Mouse (Mus musculus): ENCODE results near the gene Irs3. TPM values are rescaled to one million over a fixed set of nuclear protein-coding genes. Genes with fewer than 3 reads are reported as not detected.

Irs3 gene
- 2.0 TPM for polyA plus RNA-seq (2014; fragmentation: Illumina TruSeq; extraction: RNeasy Lipid Tissue Mini Kit (QIAGEN cat#74804); ENCODE audit: insufficient read depth, low read depth, low replicate concordance)

DNA sequence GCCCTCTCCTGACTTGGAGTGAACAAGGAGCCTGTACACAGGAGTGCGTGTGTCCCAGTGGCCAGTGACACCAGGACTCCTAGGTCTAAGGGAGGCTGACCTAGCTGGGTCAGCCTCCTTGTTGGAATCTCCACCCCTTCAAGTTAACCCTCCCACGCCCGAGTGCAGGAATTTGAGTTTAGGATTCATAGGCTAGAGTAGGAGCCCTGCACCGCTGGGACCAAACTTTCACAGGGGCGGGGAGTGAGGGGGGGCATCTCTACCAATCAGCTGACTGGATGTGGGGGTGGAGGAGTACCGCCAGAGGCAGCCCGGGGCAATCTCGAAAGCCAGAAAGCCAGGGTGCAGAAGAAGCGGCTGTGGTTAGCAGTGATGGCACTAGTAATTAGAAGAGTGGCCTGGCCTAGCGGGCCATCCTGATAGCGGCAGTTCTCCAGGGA, at the start of gene Irs3:
Gene Irs3, minus strand, starts transcription at position 63 of the 440 bp plus-strand sequence.

DNA sequence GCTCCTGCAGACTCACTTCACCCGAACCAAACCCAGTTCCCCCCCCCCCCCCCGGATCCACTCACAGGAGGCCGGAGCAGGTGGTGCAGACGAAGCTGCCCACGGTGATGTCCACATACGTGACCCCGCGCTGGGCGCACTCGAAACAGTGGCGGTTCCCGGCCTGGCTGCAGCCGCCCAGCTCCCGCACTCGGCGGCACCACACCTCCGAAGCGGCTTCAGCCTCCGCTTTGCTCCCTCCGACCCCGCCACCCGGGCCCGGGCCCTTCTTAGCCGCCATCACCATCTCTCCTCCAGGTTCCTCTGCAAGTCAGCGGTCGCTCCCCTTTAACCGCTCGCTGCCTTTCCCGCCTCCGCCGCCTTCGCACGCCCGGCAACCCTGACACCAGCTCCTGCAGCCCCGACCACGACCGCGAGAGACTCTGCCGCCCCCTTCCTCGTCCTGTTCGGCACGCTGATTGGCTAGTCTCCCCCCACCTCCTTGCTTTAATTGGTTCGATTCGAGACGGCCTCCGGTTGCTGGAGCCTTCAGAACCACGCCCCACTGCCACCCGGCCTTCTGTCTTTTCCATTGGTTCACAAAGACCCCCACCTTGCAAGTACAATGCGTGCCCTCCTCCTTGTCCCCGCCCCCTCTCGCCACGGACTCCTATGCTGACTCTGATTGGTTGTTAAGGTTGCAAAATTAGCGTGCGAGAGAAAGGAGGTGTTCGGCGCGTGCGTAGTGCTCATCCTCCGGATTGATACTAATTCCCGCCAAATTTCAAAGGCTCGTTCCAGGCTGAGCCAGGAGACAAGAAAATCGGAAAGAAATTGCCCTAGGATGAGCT, 39.0 kb upstream of the Irs3 start, which contains the start of gene Agfg2:
Gene Agfg2, minus strand, starts transcription at position 433 of the 830 bp plus-strand sequence.

DNA sequence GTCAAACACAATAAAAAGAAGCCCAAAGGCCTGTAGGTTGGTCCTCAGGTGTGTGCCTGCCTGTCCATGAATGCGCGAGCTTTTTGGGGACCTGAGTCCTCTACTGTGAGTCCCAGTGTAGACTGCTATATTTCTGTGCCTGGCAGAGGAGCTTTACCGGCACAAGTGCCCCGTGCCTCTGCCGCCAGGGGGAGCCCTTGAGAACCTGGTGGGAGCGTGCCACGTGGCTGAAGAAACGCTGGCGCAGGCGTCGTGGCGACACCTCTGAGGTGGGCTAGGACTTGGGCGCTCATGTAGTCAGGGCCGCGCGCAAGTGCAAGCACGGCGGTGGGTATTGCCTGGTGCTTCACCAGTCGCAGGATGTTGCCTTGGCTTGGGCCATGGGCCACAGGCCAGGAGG, 4.5 kb downstream of the Irs3 start, which contains the start of gene Sap25:
Gene Sap25, plus strand, starts transcription at position 281 of the 400 bp plus-strand sequence.

DNA sequence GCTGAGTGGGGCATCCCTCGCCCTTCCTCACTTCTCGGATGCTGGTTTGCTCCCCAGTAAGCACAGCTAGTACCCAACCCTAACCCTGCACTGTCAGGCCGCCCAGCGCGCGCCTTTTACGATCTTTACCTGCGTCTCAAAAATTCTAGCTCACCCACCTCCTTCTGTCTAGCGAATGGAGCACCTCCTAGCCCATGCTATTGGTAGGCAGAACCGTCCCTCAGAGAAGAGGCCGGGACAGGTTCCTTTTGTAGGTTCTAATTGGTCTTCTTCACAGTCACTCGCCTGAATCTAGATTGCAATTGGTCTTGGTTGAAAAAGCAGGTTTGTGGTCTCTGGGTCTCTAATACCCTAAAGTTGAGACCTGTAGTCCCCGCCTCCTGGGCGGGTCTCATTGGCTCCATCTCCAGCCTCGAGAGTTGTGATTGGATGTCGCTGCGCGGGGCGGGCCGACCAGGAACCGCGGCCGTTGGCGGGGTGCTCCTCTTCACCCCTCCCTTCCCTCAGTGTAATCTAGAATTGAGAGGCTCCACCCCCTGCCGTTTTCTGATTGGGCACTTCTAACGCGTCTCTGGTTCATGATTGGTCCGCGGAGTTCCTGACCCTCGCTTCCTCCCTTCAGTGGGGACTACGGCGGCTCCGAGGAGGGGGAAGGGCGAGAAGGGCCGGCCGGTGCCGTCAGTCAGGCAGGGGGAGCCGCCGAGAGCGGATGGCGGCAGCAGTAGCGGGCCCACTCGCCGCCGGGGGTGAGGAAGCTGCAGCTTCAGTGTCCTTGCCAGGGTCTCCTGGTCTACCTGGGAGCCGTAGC, 16.8 kb downstream of the Irs3 start, which contains the start of the genes Fbxo24, Lrch4 and Gm20605:
Gene Fbxo24, minus strand, starts transcription at position 505 of the 808 bp plus-strand sequence.
Gene Lrch4, plus strand, starts transcription at position 624 of the 808 bp plus-strand sequence.
Gene Gm20605, plus strand, starts transcription at position 678 of the 808 bp plus-strand sequence.

DNA sequence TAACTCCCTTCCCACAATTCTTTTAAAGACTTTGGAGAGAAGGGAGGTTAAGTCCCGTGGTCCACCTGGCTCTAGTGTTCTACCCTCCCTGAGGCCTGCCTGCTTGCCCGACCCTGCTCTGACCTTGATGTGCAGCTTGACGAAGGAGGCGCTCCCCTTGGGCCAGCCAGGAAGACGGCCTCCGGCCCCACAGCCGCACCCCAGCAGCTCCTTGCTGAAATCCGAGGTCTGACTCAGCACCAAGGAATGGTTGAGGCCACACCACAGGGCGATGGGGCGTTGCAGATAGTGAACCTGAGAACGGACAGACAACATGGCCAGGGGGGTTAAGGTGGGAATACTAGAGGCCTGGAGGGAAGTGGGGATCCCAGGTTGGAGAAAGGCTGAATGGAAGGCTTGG, 32.0 kb downstream of the Irs3 start, which contains the start of gene Pcolce:
Gene Pcolce, minus strand, starts transcription at position 235 of the 400 bp plus-strand sequence.

DNA sequence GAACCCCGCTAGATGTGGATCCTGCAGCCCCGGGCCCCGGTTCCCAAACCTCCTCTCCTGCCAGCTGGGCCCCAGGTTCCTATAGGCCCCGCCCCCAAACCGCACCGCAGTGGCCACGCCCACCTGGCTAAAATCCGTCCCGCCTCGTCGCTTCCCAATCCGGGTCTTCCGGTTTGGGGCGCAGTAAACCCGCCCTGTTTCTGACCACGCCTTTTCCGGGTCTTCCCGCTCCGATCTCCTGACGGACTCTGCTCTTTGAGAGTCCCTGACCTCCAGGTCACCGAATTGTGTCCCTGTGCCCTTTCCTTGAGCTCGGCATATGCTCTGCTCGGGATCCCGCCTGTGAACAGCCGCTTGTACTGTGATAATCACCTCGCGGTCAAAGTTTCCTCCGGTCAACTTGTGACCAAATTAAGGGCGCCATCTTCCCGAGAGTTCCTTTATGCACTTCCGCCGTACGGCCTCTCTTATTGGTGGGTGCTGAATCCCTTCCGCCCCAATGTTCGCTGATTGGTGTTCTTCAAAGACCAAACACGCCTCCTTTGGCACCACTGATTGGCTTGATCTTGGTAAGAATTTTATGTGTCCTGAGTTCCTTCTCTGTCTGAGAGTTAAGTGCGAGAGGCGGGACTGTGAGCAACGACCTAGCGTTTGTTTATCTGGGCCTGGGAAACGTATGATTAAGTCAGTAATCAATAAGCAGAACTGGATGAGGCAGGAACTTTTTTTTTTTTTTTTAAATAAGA, 44.7 kb downstream of the Irs3 start, which contains the start of gene Mospd3:
Gene Mospd3, minus strand, starts transcription at position 440 of the 746 bp plus-strand sequence.

Other genes with a start within 250 kb of the Irs3 start
- gene Zan, start 168.7 kb downstream of the Irs3 start, polyA plus RNA-seq (2014; fragmentation: Illumina TruSeq; extraction: RNeasy Lipid Tissue Mini Kit (QIAGEN cat#74804); ENCODE audit: insufficient read depth, low read depth, low replicate concordance): 0.04 TPM
- gene Pop7, start 143.2 kb downstream of the Irs3 start, polyA plus RNA-seq (2014; fragmentation: Illumina TruSeq; extraction: RNeasy Lipid Tissue Mini Kit (QIAGEN cat#74804); ENCODE audit: insufficient read depth, low read depth, low replicate concordance): 19.3 TPM
- 8.9 TPM for gene Gigyf1, start 127.2 kb downstream of the Irs3 start, polyA plus RNA-seq (2014; fragmentation: Illumina TruSeq; extraction: RNeasy Lipid Tissue Mini Kit (QIAGEN cat#74804); ENCODE audit: insufficient read depth, low read depth, low replicate concordance)
- not detected for gene Epo, start 112.5 kb downstream of the Irs3 start, polyA plus RNA-seq (2014; fragmentation: Illumina TruSeq; extraction: RNeasy Lipid Tissue Mini Kit (QIAGEN cat#74804); ENCODE audit: insufficient read depth, low read depth, low replicate concordance)
- gene Gnb2, start 112.2 kb downstream of the Irs3 start, polyA plus RNA-seq (2014; fragmentation: Illumina TruSeq; extraction: RNeasy Lipid Tissue Mini Kit (QIAGEN cat#74804); ENCODE audit: insufficient read depth, low read depth, low replicate concordance): 420 TPM
- gene Actl6b, start 92.2 kb downstream of the Irs3 start, polyA plus RNA-seq (2014; fragmentation: Illumina TruSeq; extraction: RNeasy Lipid Tissue Mini Kit (QIAGEN cat#74804); ENCODE audit: insufficient read depth, low read depth, low replicate concordance): not detected
- gene Tfr2, start 75.9 kb downstream of the Irs3 start, polyA plus RNA-seq (2014; fragmentation: Illumina TruSeq; extraction: RNeasy Lipid Tissue Mini Kit (QIAGEN cat#74804); ENCODE audit: insufficient read depth, low read depth, low replicate concordance): not detected
- 19.9 TPM for gene Mospd3, start 44.7 kb downstream of the Irs3 start, polyA plus RNA-seq (2014; fragmentation: Illumina TruSeq; extraction: RNeasy Lipid Tissue Mini Kit (QIAGEN cat#74804); ENCODE audit: insufficient read depth, low read depth, low replicate concordance)
- 121 TPM for gene Pcolce, start 31.9 kb downstream of the Irs3 start, polyA plus RNA-seq (2014; fragmentation: Illumina TruSeq; extraction: RNeasy Lipid Tissue Mini Kit (QIAGEN cat#74804); ENCODE audit: insufficient read depth, low read depth, low replicate concordance)
- gene Fbxo24, start 16.7 kb downstream of the Irs3 start, polyA plus RNA-seq (2014; fragmentation: Illumina TruSeq; extraction: RNeasy Lipid Tissue Mini Kit (QIAGEN cat#74804); ENCODE audit: insufficient read depth, low read depth, low replicate concordance): 1.0 TPM
- gene Lrch4, start 16.6 kb downstream of the Irs3 start, polyA plus RNA-seq (2014; fragmentation: Illumina TruSeq; extraction: RNeasy Lipid Tissue Mini Kit (QIAGEN cat#74804); ENCODE audit: insufficient read depth, low read depth, low replicate concordance): 21.1 TPM
- 9.9 TPM for gene Gm20605, start 16.5 kb downstream of the Irs3 start, polyA plus RNA-seq (2014; fragmentation: Illumina TruSeq; extraction: RNeasy Lipid Tissue Mini Kit (QIAGEN cat#74804); ENCODE audit: insufficient read depth, low read depth, low replicate concordance)
- 19.7 TPM for gene Sap25, start 4.4 kb downstream of the Irs3 start, polyA plus RNA-seq (2014; fragmentation: Illumina TruSeq; extraction: RNeasy Lipid Tissue Mini Kit (QIAGEN cat#74804); ENCODE audit: insufficient read depth, low read depth, low replicate concordance)
- gene Agfg2, start 39.0 kb upstream of the Irs3 start, polyA plus RNA-seq (2014; fragmentation: Illumina TruSeq; extraction: RNeasy Lipid Tissue Mini Kit (QIAGEN cat#74804); ENCODE audit: insufficient read depth, low read depth, low replicate concordance): 9.6 TPM
- gene Nyap1, start 95.9 kb upstream of the Irs3 start, polyA plus RNA-seq (2014; fragmentation: Illumina TruSeq; extraction: RNeasy Lipid Tissue Mini Kit (QIAGEN cat#74804); ENCODE audit: insufficient read depth, low read depth, low replicate concordance): 0.86 TPM
- gene Tsc22d4, start 100.0 kb upstream of the Irs3 start, polyA plus RNA-seq (2014; fragmentation: Illumina TruSeq; extraction: RNeasy Lipid Tissue Mini Kit (QIAGEN cat#74804); ENCODE audit: insufficient read depth, low read depth, low replicate concordance): 50.7 TPM
- gene Ppp1r35, start 133.1 kb upstream of the Irs3 start, polyA plus RNA-seq (2014; fragmentation: Illumina TruSeq; extraction: RNeasy Lipid Tissue Mini Kit (QIAGEN cat#74804); ENCODE audit: insufficient read depth, low read depth, low replicate concordance): 31.5 TPM
- gene Mepce, start 141.9 kb upstream of the Irs3 start, polyA plus RNA-seq (2014; fragmentation: Illumina TruSeq; extraction: RNeasy Lipid Tissue Mini Kit (QIAGEN cat#74804); ENCODE audit: insufficient read depth, low read depth, low replicate concordance): 30.7 TPM
- 1.9 TPM for gene Zcwpw1, start 142.1 kb upstream of the Irs3 start, polyA plus RNA-seq (2014; fragmentation: Illumina TruSeq; extraction: RNeasy Lipid Tissue Mini Kit (QIAGEN cat#74804); ENCODE audit: insufficient read depth, low read depth, low replicate concordance)
- gene Pilra, start 190.6 kb upstream of the Irs3 start, polyA plus RNA-seq (2014; fragmentation: Illumina TruSeq; extraction: RNeasy Lipid Tissue Mini Kit (QIAGEN cat#74804); ENCODE audit: insufficient read depth, low read depth, low replicate concordance): 15.6 TPM
- 8.0 TPM for gene Pilrb1, start 212.4 kb upstream of the Irs3 start, polyA plus RNA-seq (2014; fragmentation: Illumina TruSeq; extraction: RNeasy Lipid Tissue Mini Kit (QIAGEN cat#74804); ENCODE audit: insufficient read depth, low read depth, low replicate concordance)
- 7.1 TPM for gene Pilrb2, start 226.1 kb upstream of the Irs3 start, polyA plus RNA-seq (2014; fragmentation: Illumina TruSeq; extraction: RNeasy Lipid Tissue Mini Kit (QIAGEN cat#74804); ENCODE audit: insufficient read depth, low read depth, low replicate concordance)